Mouse (Mus musculus) liver, postnatal 0 days (tissue): ENCODE measurements around the gene Rad9b. TPM values are rescaled to one million over a fixed set of nuclear protein-coding genes. Genes with fewer than 3 reads are reported as not detected.

Experiments used
- ATAC-seq: fragments of 200-750 bp; cut with Nextera tagmentation; 2 replicates; pipeline ENCODE4 v1.8.0; 2017; ENCODE audit warnings: mild to moderate bottlenecking, moderate library complexity
- DNase-seq: peaks from one replicate; pipeline ENCODE4 v3.0.0-alpha.2; 2016
- H3K27ac ChIP-seq: fragments of 300-500 bp; sonication (generic); 2 replicates; pipeline ENCODE4 v1.5.1; 2014; ENCODE audit warnings: antibody characterized with exemption, moderate library complexity, mild to moderate bottlenecking, low read depth
- H3K27me3 ChIP-seq: fragments of 300-500 bp; sonication (generic); 2 replicates; pipeline ENCODE4 v1.6.1; 2014; ENCODE audit warnings: low read length, control low read depth, mixed read lengths; ENCODE audit not compliant: insufficient read depth
- H3K36me3 ChIP-seq: fragments of 300-500 bp; sonication (generic); replicated peaks from 2 replicates; pipeline ENCODE4 v1.6.1; 2014; ENCODE audit warnings: mild to moderate bottlenecking, control low read depth, low read length, moderate library complexity, mixed read lengths; ENCODE audit not compliant: insufficient read depth
- H3K4me1 ChIP-seq: fragments of 300-500 bp; sonication (generic); 2 replicates; pipeline ENCODE4 v1.6.1; 2014; ENCODE audit warnings: antibody characterized with exemption, mild to moderate bottlenecking, control low read depth; ENCODE audit not compliant: insufficient read depth
- H3K4me2 ChIP-seq: fragments of 300-500 bp; sonication (generic); 2 replicates; pipeline ENCODE4 v1.6.1; 2014; ENCODE audit warnings: low read depth, mild to moderate bottlenecking, low read length, moderate library complexity, mixed read lengths
- H3K4me3 ChIP-seq: fragments of 300-500 bp; sonication (generic); 2 replicates; pipeline ENCODE4 v1.5.1; 2014; ENCODE audit warnings: low read depth, low read length
- H3K9ac ChIP-seq: fragments of 300-500 bp; sonication (generic); replicated peaks from 2 replicates; pipeline ENCODE4 v1.6.1; 2014; ENCODE audit warnings: mild to moderate bottlenecking, moderate library complexity
- H3K9me3 ChIP-seq: fragments of 300-500 bp; sonication (generic); 2 replicates; pipeline ENCODE4 v1.6.1; 2016; ENCODE audit warnings: mild to moderate bottlenecking, control low read depth, low read length, mixed read lengths
- CTCF ChIP-seq: sonication (generic); IDR thresholded peaks from 2 replicates; pipeline ENCODE4 v1.5.1; 2016; ENCODE audit warnings: antibody characterized with exemption, low read depth
- EP300 ChIP-seq: IDR thresholded peaks from 2 replicates; pipeline ENCODE4 v1.6.1; 2016; ENCODE audit warnings: antibody characterized with exemption, low read depth, mild to moderate bottlenecking
- WGBS: fragments of 180-500 bp; shearing (Covaris S2); extraction: QIAGEN DNeasy Blood & Tissue Kit; methylation state at CpG from one replicate; pipeline ENCODE4 v1.1.7; 2014; ENCODE audit not compliant: insufficient replicate concordance; 5-methylcytosine and 5-hydroxymethylcytosine counted together
- polyA plus RNA-seq: library from polyadenylated mRNA; unstranded; fragments of >200 nt; fragmentation: Nextera tagmentation; extraction: Ambion mirVana; gene quantifications from 2 replicates; pipeline ENCODE4 v1.2.1, GENCODE M21; 2015

Rad9b gene
- polyA plus RNA-seq, 1 experiment from 2014 or later, result 3.0 TPM

DNA sequence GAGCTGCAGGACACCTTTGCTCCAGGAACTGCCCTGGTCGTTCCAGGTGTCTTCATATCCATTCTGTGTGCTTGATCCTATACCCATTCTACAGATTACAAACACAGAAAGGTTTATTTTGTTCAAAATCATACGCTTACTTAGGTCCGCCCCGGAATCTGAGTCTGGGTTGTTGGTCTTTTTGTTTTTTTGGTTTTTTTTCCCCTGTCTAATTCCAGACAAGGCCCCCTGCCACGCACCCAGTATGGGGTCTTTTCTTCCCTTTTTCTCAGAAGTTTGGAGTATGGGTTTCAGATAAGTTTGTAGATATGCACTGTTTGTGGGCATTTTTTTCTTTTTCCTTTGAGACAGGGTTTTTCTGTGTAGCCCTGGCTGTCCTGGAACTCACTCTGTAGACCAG, 18.8 kb upstream of the Rad9b start:
- peak overlapping the region; percentile 92 for H3K9ac ChIP-seq
- 8% methylated on average over 5 of the region's 5 CpGs for WGBS
- peak overlapping the region; percentile 92 for H3K4me3 ChIP-seq
- H3K36me3 ChIP-seq, result peaks cover 13% of the 10 kb centered on the region
- H3K27ac ChIP-seq, result peak overlapping the region; percentile 97
- ATAC-seq, result no peak
- no peaks in the 10 kb centered on the region for H3K27me3 ChIP-seq
- peaks cover 8% of the 10 kb centered on the region; the same call in 1 of the 2 replicates for H3K4me1 ChIP-seq
- H3K4me2 ChIP-seq, result peak overlapping the region; percentile 96
- TF ChIP-seq EP300, result no peak
- no peak for TF ChIP-seq CTCF
- DNase-seq, result no peak
- no peaks in the 10 kb centered on the region for H3K9me3 ChIP-seq

DNA sequence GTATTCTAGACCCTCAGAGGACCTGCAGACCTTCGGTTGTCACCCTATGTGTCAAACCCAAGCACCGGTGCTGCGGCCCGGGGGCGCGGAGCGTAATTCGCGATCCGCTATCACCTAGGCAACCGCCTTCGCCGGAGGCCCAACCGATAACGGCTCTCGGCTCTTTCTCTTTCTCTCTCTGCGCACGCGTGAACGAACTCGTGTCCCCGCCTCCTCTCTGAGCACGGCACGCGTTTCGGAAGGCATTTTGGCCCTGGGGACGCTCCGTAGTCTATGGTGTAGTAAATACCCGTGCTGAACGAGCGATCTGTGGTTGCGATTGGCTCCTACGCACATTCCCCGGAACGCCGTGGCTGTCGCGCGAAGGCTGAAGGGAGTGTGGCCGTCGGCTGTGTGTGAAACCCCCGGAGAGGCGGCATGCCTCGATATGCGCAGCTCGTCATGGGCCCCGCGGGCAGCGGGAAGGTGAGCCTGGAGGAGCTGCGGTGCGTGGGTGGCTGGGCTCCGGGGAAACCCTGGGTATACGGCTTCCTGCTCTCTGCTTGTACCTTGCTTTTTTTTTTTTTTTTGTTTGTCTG, 18.2 kb upstream of the Rad9b start, which contains the start of gene Fam216a:
TSS of gene Fam216a (minus strand) at position 173 of the 578 bp plus-strand sequence.
- under 1% methylated on average over 53 of the region's 53 CpGs for WGBS
- peaks cover 18% of the 10 kb centered on the region for H3K36me3 ChIP-seq

DNA sequence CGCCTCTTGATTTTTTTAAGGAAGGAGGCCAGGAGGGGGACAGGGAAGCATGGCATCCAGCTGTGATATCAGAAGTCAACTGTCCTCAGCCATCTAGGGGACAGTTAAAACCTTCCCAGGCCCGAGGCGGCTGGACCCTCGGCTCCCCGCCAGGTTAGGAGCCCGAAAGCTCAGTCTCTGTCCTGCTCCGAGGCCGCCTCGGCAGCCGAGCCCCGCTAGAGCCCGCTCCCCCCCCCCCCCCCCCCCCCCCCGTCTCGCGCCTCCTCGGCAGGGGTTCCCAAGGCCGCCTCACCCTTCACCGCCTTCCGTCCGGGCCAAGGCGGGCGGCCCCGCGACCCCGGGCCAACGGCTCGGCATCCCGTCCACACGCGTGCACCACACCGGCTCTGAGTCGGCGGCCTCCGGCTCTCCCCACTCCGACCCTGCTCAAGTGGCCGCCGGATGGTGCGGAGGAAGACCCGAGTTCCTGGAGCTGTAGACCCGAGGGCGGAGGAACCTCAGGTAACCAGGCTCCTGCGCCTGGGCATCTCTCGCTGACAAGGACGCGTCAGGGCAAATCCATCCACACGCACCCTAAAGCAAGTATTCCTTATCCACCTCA, 17.7 kb upstream of the Rad9b start, which contains the start of gene Gpn3:
TSS of gene Gpn3 (plus strand) at position 286 of the 601 bp plus-strand sequence.
- Histone ChIP-seq H3K27me3 (no peaks in the 10 kb centered on the region), H3K9me3 (no peaks in the 10 kb centered on the region), H3K9ac (peak within 1 kb of the TSS; percentile 92), H3K4me1 (peaks cover 8% of the 10 kb centered on the region; the same call in 1 of the 2 replicates), H3K4me3 (peak within 1 kb of the TSS; percentile 92), H3K27ac (peak within 1 kb of the TSS; percentile 97), H3K4me2 (peak within 1 kb of the TSS; percentile 96), H3K36me3 (peaks cover 19% of the 10 kb centered on the region)
- WGBS, result 4% methylated on average over 23 of the region's 46 CpGs
- TF ChIP-seq EP300, result no peak
- TF ChIP-seq CTCF, result no peak
- no peak for DNase-seq
- ATAC-seq, result peak; percentile 66

More for the DNA sequence above, 18.2 kb upstream of the Rad9b start, which contains the start of gene Fam216a:
- Histone ChIP-seq H3K27ac (peak within 1 kb of the TSS; percentile 97), H3K4me3 (peak within 1 kb of the TSS; percentile 92), H3K27me3 (no peaks in the 10 kb centered on the region), H3K4me1 (peaks cover 8% of the 10 kb centered on the region; the same call in 1 of the 2 replicates), H3K9ac (peak within 1 kb of the TSS; percentile 92), H3K4me2 (peak within 1 kb of the TSS; percentile 96), H3K9me3 (no peaks in the 10 kb centered on the region)
- ATAC-seq, result peak; percentile 97
- no peak; the same call in 1 of the 2 replicates for TF ChIP-seq EP300
- TF ChIP-seq CTCF, result no peak
- DNase-seq, result peak; percentile 99

DNA sequence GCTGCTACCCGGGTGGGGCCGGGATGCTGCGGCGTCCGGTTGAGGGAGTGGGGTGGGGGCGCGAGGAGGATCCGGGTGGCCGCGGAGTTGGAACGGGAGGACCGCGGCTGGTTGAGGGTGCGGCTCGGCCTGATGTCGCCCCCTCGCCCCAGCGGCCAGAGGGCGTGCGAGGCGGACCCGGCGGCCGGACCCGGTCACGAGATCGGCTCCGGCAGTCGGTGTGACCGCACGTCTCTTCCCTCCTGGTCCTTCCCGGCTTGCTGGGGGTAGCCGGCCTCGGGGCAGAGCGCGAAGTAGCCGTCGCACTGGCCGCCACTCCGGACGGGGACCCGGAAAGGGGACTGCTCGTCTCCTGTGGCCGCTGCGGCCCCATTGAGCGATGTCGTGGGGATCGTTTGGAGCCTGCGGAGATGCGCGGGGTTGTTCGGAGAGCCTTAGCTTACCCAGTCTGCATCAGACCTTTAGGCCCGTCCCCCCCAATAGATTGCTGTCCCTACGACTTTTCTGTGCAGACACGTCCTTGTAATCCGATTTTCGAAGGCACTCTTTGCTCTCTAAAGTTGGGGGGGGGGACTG, 547 bp upstream of the Rad9b start:
- peak; percentile 24; the same call in 1 of the 2 replicates for TF ChIP-seq CTCF
- TF ChIP-seq EP300, result no peak
- Histone ChIP-seq H3K27me3 (no peaks in the 10 kb centered on the region), H3K4me2 (peak overlapping the region; percentile 82), H3K9me3 (no peaks in the 10 kb centered on the region), H3K4me1 (peaks cover 9% of the 10 kb centered on the region), H3K4me3 (peak overlapping the region; percentile 95), H3K27ac (peak overlapping the region; percentile 81), H3K9ac (peak overlapping the region; percentile 88), H3K36me3 (peaks cover under 1% of the 10 kb centered on the region; the same call in 1 of the 2 replicates)
- WGBS, result under 1% methylated on average over 48 of the region's 57 CpGs
- no peak for DNase-seq
- ATAC-seq, result peak; percentile 73

DNA sequence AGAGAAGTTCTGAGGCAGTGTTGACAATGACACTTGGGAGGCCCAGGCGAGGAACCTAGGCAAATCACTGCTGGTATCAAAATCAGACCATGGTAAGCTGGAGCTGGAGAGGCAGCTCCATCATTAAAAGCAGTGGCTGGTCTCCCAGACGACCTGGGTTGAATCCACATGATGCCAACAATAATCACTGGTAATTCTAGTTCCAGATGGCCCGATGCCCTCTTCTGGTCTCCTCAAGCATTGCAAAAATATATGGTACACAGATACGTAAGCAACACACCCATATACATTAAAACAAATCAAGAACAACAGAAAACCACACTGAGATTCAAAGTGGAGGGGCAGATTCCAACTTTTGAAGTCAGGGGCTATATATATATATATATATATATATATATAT, 8.3 kb downstream of the Rad9b start:
- no peaks in the 10 kb centered on the region for H3K4me1 ChIP-seq
- no peak for ATAC-seq
- no peak overlapping the region for H3K4me2 ChIP-seq
- DNase-seq, result no peak
- no peak overlapping the region for H3K27ac ChIP-seq
- no peaks in the 10 kb centered on the region for H3K27me3 ChIP-seq
- TF ChIP-seq EP300 (no peak), CTCF (peak; percentile 23; the same call in 1 of the 2 replicates)
- no peaks in the 10 kb centered on the region for H3K9me3 ChIP-seq
- no peak overlapping the region for H3K4me3 ChIP-seq
- H3K36me3 ChIP-seq, result no peaks in the 10 kb centered on the region
- H3K9ac ChIP-seq, result no peak overlapping the region
- WGBS, result 76% methylated on average over 4 of the region's 4 CpGs

DNA sequence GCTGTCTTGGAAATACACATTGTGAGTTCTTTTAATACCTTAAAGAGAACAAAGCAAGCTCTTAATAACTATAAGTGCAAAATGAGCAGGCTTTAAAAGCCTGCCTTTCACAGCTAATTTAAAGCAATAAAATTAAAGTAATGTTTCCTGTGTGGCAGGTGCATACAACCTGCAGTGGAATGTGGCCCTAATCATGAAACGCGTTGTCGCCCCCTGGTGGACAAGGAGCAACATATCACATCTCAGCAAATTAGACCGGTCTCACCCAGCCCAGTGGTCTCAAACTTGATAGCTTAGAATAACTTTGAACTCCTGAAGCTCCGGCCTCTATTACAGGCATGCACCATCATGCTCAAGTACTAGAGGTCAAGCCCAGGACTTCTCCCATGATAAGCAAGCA, 9.8 kb downstream of the Rad9b start:
- Histone ChIP-seq H3K4me1 (no peaks in the 10 kb centered on the region), H3K36me3 (no peaks in the 10 kb centered on the region), H3K27ac (no peak overlapping the region), H3K4me2 (no peak overlapping the region), H3K9me3 (no peaks in the 10 kb centered on the region), H3K27me3 (no peaks in the 10 kb centered on the region), H3K4me3 (no peak overlapping the region), H3K9ac (no peak overlapping the region)
- peak; percentile 94 for TF ChIP-seq CTCF
- no peak for TF ChIP-seq EP300
- WGBS, result 8% methylated on average over 5 of the region's 5 CpGs
- DNase-seq (peak; percentile 88), ATAC-seq (peak; percentile 54)
